Mouse (Mus musculus) liver, adult 2 months (tissue): ENCODE results near the gene Mafg.

ENCODE experiments used
- CTCF ChIP-seq: fragments of 200-500 bp; IDR thresholded peaks from 2 replicates; pipeline ENCODE4 v1.5.1; 2011; ENCODE audit warnings: low read depth, low read length, control low read depth
- POLR2A ChIP-seq: fragments of 200-500 bp; IDR thresholded peaks from 2 replicates; pipeline ENCODE4 v1.6.1; 2011; ENCODE audit warnings: low read length, control low read depth; ENCODE audit not compliant: insufficient read depth; ENCODE audit errors: extremely low read depth

DNA sequence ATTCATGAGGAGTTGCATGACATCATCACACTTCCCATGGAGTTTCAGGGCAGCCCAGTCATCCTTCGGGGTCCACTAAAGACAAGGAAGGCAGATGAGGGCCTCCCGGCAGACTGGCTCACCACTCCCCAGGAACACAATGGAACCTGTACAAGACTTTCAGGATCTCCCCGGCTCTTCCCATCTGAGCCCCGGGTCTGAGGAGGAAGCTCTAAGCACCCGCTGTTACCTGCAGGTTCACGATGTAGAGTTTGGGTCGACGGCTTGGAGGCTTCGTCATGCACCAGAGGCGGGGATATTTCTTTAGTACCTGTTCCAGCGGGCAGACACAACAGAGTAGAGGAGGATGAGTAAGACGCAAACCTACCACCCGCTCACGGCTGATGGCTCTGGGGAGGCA, 13.2 kb downstream of the Mafg start:
- TF ChIP-seq CTCF (no peak), POLR2A (no peak)
